Mouse (Mus musculus) embryonic facial prominence, embryonic 10.5 days (tissue): ENCODE measurements around the gene Phf23. TPM values are rescaled to one million over a fixed set of nuclear protein-coding genes. Genes with fewer than 3 reads are reported as not detected.
"Not testable (repeated sequence)": the region's sequence is repeated elsewhere in the genome, so short reads cannot be mapped to it uniquely, and the experiment has no call there.

Source experiments
- DNase-seq: peaks from one replicate; pipeline ENCODE4 v3.0.0-alpha.2; 2017; ENCODE audit warnings: low spot score
- H3K27ac ChIP-seq: fragments of 300-500 bp; sonication (generic); replicated peaks from 2 replicates; pipeline ENCODE4 v1.5.1; 2016; ENCODE audit warnings: mild to moderate bottlenecking
- H3K27me3 ChIP-seq: fragments of 300-500 bp; sonication (generic); replicated peaks from 2 replicates; pipeline ENCODE4 v1.6.1; 2016; ENCODE audit warnings: low read depth, mild to moderate bottlenecking; ENCODE audit not compliant: poor library complexity, severe bottlenecking
- H3K36me3 ChIP-seq: fragments of 300-500 bp; sonication (generic); replicated peaks from 2 replicates; pipeline ENCODE4 v1.6.1; 2016; ENCODE audit warnings: mild to moderate bottlenecking, moderate library complexity
- H3K4me1 ChIP-seq: fragments of 300-500 bp; sonication (generic); 2 replicates; pipeline ENCODE4 v1.6.1; 2016
- H3K4me3 ChIP-seq: fragments of 300-500 bp; sonication (generic); 2 replicates; pipeline ENCODE4 v1.5.1; 2016; ENCODE audit warnings: mild to moderate bottlenecking, moderate library complexity
- H3K9me3 ChIP-seq: fragments of 300-500 bp; sonication (generic); 2 replicates; pipeline ENCODE4 v1.6.1; 2016; ENCODE audit warnings: mild to moderate bottlenecking
- WGBS: fragments of 180-500 bp; shearing (Covaris S2); methylation state at CpG from one replicate; pipeline ENCODE4 v1.1.7; 2016; 5-methylcytosine and 5-hydroxymethylcytosine counted together
- polyA plus RNA-seq: library from polyadenylated mRNA; unstranded; fragments of >200 nt; fragmentation: Nextera tagmentation; extraction: Ambion mirVana; gene quantifications from 2 replicates; pipeline ENCODE4 v1.2.1, GENCODE M21; 2016

The Phf23 gene
- polyA plus RNA-seq = 96.5 and 98.3 TPM in 2 replicates

GRCm38 (mm10) chr11:69995391-69995960, at the start of gene Phf23:
Phf23 (plus strand) TSS chr11:69995777.
- peak; percentile 99 for DNase-seq
- Histone ChIP-seq H3K27ac (peak within 1 kb of the TSS; percentile 97), H3K9me3 (no peaks in the 10 kb centered on the region), H3K36me3 (peaks cover 47% of the 10 kb centered on the region), H3K4me3 (peak within 1 kb of the TSS; percentile 99), H3K27me3 (no peaks in the 10 kb centered on the region), H3K4me1 (peaks cover 40% of the 10 kb centered on the region)
- WGBS = under 1% methylated on average over 36 of the region's 36 CpGs

- Histone ChIP-seq H3K4me3 (peak overlapping the region; percentile 62), H3K27me3 (peaks cover 3% of the 10 kb centered on the region; the same call in 1 of the 2 replicates), H3K4me1 (peaks cover 34% of the 10 kb centered on the region), H3K36me3 (peaks cover 52% of the 10 kb centered on the region), H3K9me3 (no peaks in the 10 kb centered on the region), H3K27ac (peak overlapping the region; percentile 57; the same call in 1 of the 2 replicates)
- no peak for DNase-seq
- 92% methylated on average over 18 of the region's 18 CpGs for WGBS
Measured at GRCm38 (mm10) chr11:69945997-69946891, 49.3 kb upstream of the Phf23 start.

- peaks cover 34% of the 10 kb centered on the region for H3K4me1 ChIP-seq
- 3% methylated on average over 29 of the region's 29 CpGs for WGBS
- DNase-seq = peak; percentile 78
- no peaks in the 10 kb centered on the region for H3K9me3 ChIP-seq
- peaks cover 41% of the 10 kb centered on the region for H3K36me3 ChIP-seq
- H3K27me3 ChIP-seq = peaks cover 9% of the 10 kb centered on the region; the same call in 1 of the 2 replicates
- peak overlapping the region; percentile 95 for H3K27ac ChIP-seq
- H3K4me3 ChIP-seq = peak overlapping the region; percentile 62
Measured at GRCm38 (mm10) chr11:69947337-69948065, 48.1 kb upstream of the Phf23 start.

- Histone ChIP-seq H3K27me3 (peaks cover 10% of the 10 kb centered on the region; the same call in 1 of the 2 replicates), H3K36me3 (peaks cover 33% of the 10 kb centered on the region), H3K27ac (peak within 1 kb of the TSS; percentile 95), H3K9me3 (no peaks in the 10 kb centered on the region), H3K4me1 (peaks cover 34% of the 10 kb centered on the region), H3K4me3 (peak within 1 kb of the TSS; percentile 62)
- DNase-seq = peak; percentile 99
- WGBS = under 1% methylated on average over 34 of the region's 34 CpGs
Measured at GRCm38 (mm10) chr11:69948066-69948762, 47.4 kb upstream of the Phf23 start, which contains the start of gene Slc2a4. Slc2a4 (minus strand) TSS chr11:69948188.

GRCm38 (mm10) chr11:69948763-69949150, 46.8 kb upstream of the Phf23 start:
- Histone ChIP-seq H3K4me3 (peak overlapping the region; percentile 62), H3K27me3 (peaks cover 10% of the 10 kb centered on the region; the same call in 1 of the 2 replicates), H3K9me3 (no peaks in the 10 kb centered on the region), H3K27ac (peak overlapping the region; percentile 95), H3K36me3 (peaks cover 28% of the 10 kb centered on the region), H3K4me1 (peaks cover 34% of the 10 kb centered on the region)
- 1% methylated on average over 14 of the region's 14 CpGs for WGBS
- DNase-seq = peak; percentile 91

- Histone ChIP-seq H3K4me3 (no peak overlapping the region), H3K27me3 (peaks cover 10% of the 10 kb centered on the region), H3K36me3 (peaks cover 6% of the 10 kb centered on the region), H3K27ac (no peak overlapping the region), H3K4me1 (peaks cover 32% of the 10 kb centered on the region), H3K9me3 (no peaks in the 10 kb centered on the region)
- DNase-seq = no peak
- WGBS = 43% methylated on average over 4 of the region's 4 CpGs
Measured at GRCm38 (mm10) chr11:69950807-69951459, 44.6 kb upstream of the Phf23 start.

- no peak for DNase-seq
- H3K4me3 ChIP-seq = no peak overlapping the region
- 49% methylated on average over 1 of the region's 1 CpGs for WGBS
Measured at GRCm38 (mm10) chr11:69952274-69952673, 43.3 kb upstream of the Phf23 start.

GRCm38 (mm10) chr11:69953267-69953915, 42.2 kb upstream of the Phf23 start:
- Histone ChIP-seq H3K4me1 (peaks cover 10% of the 10 kb centered on the region), H3K9me3 (no peaks in the 10 kb centered on the region), H3K27ac (no peak overlapping the region), H3K4me3 (no peak overlapping the region), H3K27me3 (peaks cover 10% of the 10 kb centered on the region), H3K36me3 (no peaks in the 10 kb centered on the region)
- 76% methylated on average over 11 of the region's 11 CpGs for WGBS
- no peak for DNase-seq

More at GRCm38 (mm10) chr11:69952274-69952673, 43.3 kb upstream of the Phf23 start:
- no peaks in the 10 kb centered on the region for H3K9me3 ChIP-seq
- peaks cover 19% of the 10 kb centered on the region for H3K4me1 ChIP-seq
- no peak overlapping the region for H3K27ac ChIP-seq
- H3K27me3 ChIP-seq = peaks cover 10% of the 10 kb centered on the region
- no peaks in the 10 kb centered on the region for H3K36me3 ChIP-seq

GRCm38 (mm10) chr11:69955618-69956017, 40.0 kb upstream of the Phf23 start:
- H3K27me3 ChIP-seq, H3K4me1 ChIP-seq, H3K36me3 ChIP-seq, H3K27ac ChIP-seq, H3K9me3 ChIP-seq, H3K4me3 ChIP-seq, DNase-seq: not testable (repeated sequence)
- WGBS = 80% methylated on average over 4 of the region's 4 CpGs

- no peak overlapping the region for H3K4me3 ChIP-seq
- H3K9me3 ChIP-seq = no peaks in the 10 kb centered on the region
- 83% methylated on average over 1 of the region's 1 CpGs for WGBS
- H3K27ac ChIP-seq = no peak overlapping the region
- peaks cover 10% of the 10 kb centered on the region for H3K27me3 ChIP-seq
- H3K4me1 ChIP-seq = no peaks in the 10 kb centered on the region
- no peak for DNase-seq
- H3K36me3 ChIP-seq = no peaks in the 10 kb centered on the region
Measured at GRCm38 (mm10) chr11:69956218-69956617, 39.4 kb upstream of the Phf23 start.

GRCm38 (mm10) chr11:69960616-69961015, 35.0 kb upstream of the Phf23 start:
- no peaks in the 10 kb centered on the region for H3K9me3 ChIP-seq
- H3K4me1 ChIP-seq = peaks cover 6% of the 10 kb centered on the region
- H3K27ac ChIP-seq = no peak overlapping the region
- WGBS = 25% methylated on average over 5 of the region's 5 CpGs
- no peak overlapping the region for H3K4me3 ChIP-seq
- peaks cover 46% of the 10 kb centered on the region for H3K27me3 ChIP-seq
- no peak for DNase-seq
- no peaks in the 10 kb centered on the region for H3K36me3 ChIP-seq
